Mouse (Mus musculus): Measurements from ENCODE around the gene Btg1.

Btg1 gene

GRCm38 (mm10) chr10:96630110-96630509 lies 13.3 kb downstream of the Btg1 start:
- DNase-seq (ENCODE audit: low spot score in 2 of 2) = no peak

DNA sequence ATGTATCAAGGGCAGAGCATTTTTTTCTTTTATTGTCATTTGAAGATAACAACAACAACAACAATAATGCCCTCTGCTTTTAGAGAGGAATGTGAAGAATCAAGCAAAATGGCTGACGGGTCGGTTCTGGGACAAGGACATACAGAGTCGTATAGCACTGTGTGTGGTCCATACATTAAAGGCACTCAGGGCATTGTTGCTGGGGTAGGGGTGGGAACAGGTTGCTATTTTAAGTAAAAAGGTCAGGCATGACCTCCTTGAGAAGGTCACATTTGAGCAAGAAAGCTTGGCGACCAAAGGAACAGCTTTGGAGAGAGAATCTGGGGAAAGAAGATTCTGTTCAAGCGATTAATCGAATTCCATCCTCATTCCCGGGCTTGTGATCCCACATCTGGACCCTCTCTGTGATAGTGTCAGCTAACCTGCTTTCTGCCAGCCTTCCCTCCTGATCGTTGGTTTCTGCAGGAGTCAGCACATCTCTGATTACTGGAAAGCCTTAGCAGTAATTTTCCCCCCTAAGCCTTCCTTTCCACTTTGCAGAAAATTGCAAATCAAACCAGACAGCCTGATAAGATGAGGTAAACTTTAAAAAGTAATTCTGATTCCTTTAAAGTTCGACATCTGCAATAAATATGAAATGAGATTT lies 14.4 kb downstream of the Btg1 start:
- no peak for DNase-seq (ENCODE audit: low spot score in 2 of 2)

DNA sequence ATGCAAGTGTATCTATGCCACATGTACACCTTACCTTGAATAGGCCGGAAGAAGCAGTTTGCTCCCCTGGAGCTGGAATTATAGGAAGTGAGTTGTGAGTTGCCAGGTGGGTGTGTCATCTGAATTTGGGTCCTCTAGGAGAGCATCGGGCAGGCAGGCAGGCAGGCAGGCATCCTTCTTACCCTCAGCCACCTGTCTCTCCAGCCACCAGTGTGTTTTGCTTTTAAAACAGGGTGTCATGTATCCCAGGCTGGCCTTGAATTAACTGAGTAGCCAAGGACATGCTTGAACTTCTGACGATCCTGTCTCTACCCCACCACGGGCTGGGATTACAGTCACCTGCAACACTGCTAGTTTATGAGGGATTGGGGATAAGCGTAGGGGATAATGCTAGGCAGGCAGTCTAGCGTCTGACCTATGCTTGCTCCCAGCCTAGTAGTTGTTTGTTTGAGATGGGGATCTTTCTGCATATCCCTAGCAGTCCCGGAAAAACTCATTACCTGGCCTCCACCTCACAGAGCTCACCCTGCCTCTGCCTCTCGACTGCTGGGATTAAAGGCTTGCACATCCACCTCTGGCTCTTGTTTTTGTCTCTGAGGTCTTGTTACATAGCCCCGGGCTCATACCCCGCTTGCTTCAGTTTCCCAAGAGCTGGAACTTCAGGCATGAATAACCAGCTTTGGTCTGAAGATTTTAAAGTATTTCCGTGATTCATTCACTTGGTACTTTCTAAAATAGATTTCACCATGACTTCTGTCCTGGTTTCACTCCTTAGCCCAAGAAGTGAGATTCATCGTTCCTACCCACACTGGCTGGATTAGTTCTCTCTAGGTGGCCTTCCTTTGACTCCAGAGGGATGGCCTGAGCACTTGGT lies 15.7 kb downstream of the Btg1 start:
- DNase-seq (ENCODE audit: low spot score in 2 of 2) = no peak

DNA sequence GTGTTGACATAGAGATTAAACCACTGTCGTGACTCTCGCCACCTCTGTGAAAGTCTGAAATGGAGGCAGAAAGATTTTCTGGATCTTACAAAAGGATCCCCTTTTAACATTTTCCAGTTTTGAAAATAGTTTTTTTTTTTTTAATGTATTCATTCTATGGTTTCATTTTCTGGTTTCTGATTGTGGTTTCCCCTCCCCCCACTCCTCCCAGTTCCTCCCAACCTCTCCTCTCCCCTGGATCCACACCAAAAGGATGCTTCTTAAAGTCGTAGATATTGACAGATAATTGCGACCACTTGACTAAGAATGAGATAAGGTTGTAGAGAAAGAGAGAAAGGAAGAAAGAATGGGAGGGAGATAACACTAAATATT lies 16.3 kb downstream of the Btg1 start:
- no peak for DNase-seq (ENCODE audit: low spot score in 2 of 2)

GRCm38 (mm10) chr10:96635472-96635871 lies 18.7 kb downstream of the Btg1 start:
- no peak for DNase-seq (ENCODE audit: low spot score in 2 of 2)

DNA sequence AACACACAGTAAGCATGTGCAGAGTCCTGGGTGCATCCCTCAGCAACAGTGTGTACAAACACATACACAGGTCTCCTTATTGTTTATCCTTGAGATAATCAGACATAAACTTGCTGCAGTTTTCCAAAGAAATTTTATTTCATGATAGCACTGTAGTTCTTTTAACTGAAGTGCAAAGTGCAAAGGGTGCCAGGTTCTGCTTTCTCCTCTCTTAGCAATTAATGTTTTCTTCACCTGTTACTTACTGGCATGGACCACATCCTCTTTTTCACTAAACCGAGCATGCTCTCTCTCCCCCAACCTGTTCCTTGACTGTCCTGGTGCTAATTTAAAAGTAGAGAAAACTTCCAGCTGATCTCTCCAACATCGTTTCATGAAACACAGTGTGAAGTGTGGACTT lies 21.7 kb downstream of the Btg1 start:
- no peak for DNase-seq (ENCODE audit: low spot score in 2 of 2)

DNA sequence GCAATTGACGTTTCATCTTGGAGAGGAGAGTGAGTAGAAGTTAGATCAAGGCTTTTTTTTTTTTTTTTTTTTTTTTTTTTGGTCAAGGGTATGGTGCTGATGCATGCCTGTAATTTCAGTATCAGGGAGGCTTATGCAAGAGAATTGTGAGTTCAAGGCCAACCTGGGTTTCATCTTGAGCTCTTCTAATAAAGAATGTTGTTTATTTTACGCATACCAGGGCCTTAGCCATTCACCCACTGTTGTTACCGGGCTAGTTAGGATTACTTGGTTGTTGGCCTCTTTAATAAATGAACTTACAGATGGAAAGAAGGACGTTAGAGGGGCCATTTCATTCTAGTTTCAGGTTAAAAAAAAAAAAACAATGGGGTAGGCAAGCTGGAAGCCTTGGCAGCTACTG lies 25.2 kb downstream of the Btg1 start:
- DNase-seq (ENCODE audit: low spot score in 2 of 2) = no peak

DNA sequence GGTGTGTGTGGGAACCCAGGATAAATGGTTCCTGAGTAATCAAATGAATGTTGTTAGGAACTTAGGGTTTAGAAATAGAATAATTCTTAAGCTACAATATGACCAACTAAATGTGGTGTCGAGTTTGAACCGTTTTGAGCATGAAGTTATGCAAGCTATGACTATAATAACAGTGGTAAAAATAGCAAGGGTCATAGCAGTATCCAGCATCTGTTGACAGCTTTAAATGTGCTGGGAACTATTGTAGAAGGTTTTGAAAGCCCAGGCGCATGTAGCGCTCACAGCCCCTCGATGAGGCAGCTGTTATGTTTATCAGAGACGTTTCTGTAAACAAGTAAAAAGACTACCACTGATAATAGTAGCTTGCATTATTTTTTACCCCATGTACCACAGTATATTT lies 25.9 kb downstream of the Btg1 start:
- DNase-seq (ENCODE audit: low spot score in 2 of 2) = no peak

GRCm38 (mm10) chr10:96645183-96645582 lies 28.4 kb downstream of the Btg1 start:
- DNase-seq (ENCODE audit: low spot score in 2 of 2) = no peak

DNA sequence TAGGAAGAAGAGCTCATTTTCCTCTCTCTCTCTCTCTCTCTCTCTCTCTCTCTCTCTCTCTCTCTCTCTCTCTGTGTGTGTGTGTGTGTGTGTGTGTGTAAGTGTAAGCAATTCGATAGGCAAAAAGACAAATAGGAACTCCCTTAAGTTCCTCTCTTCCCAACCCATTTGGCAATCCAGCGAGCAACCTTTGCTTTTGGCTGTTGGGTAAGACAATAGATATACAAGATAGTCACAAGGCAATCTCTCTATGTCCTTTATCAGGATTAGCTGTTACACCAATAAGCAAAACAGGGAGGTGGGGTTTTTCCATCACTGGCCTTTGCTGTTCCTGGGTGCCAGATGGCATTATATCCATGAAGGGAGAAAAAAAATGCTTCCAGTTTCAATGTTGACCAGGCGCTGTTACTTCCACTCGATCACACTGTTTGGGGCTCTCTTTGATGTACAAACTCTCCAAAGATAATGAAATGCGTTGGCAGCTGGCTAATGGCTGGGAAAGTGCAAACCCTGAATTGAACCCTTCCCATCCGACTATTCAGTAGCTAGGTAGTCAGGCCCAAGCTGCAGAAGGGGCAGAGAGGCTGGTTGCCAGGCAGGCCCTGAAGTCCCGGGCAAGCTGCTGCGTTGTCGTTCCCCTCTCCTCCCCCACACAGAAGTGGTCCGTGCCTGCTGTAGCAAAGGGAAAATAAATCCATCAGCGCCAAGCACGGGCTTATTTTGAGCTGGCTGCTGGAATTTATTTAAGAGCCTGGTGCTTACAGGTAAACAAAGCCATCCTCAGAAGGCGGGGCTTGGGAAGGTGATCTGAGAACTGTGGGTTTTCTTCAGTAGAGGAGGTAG lies 29.4 kb downstream of the Btg1 start:
- peak in 1 of 2 experiments; percentile 27 for DNase-seq (ENCODE audit: low spot score in 2 of 2)

DNA sequence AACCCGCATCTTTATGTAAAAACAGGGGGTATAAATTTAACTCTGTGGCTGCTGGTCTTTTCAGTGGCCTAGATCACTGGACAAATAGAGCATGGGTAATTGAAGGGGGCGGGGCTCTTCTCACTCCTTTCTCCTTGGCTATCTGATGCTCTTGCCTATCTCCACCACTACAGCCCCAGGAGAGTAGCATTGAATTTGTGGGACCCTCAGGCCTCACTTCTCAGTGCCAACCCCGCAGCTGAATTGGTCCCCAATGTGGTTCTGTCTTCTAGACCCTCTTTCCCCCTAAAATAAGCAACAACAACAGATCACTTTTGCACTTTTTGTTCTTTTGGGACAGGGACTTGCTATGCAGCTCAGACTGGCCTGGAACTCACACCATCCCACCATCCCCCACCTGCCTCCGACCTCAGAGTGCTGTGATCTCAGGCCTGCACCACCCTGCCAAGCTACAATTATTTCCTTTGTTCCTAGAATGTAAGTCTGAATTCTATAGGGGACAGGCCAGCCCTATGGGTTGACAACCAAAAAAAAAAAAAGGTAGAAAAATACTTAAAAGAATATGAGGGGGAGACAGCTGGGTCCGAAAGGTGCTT lies 30.2 kb downstream of the Btg1 start:
- DNase-seq (ENCODE audit: low spot score in 2 of 2) = no peak

- DNase-seq (ENCODE audit: low spot score in 2 of 2) = no peak
These were observed 31.4 kb downstream of the Btg1 start for GRCm38 (mm10) chr10:96648161-96648561.

- no peak for DNase-seq (ENCODE audit: low spot score in 2 of 2)
These were observed 32.7 kb downstream of the Btg1 start for GRCm38 (mm10) chr10:96649524-96649923.

DNA sequence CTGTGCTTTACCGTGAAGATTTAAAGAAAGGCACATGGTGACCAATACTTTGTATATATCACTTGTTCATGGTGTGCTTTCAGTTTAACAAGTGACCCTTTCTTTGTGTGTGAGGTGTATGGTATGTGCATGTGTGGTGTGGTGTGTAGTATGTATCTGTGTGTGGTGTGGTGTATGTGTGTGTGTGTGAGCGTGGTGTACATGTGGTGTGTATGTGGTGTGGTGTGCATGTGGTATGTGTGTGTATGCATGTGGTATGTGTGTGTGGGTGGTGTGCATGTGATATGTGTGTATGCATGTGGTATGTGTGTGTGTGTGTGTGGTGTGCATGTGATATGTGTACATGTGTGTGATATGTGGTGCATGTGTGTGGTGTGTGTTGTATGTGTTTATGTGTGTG lies 35.6 kb downstream of the Btg1 start:
- no peak for DNase-seq (ENCODE audit: low spot score in 2 of 2)

DNA sequence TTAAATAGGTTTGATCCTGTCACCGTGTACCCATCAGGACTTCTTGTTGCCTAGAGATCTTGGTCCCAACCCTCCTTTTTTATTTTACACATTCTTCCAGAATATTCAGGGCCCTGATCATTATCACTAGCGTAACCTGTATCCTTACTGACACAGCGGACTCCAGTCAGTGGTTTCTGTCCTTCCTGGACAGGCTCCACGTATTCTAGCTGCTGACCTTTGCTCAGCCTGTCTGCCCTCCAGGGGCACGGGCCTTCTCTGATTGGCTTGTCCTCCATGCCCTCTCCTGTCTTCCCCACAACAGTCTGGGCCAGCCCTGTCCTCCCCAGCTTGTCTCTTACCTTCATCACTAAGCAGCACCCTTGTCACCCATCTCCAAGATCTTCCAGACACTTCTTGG lies 36.2 kb downstream of the Btg1 start:
- DNase-seq (ENCODE audit: low spot score in 2 of 2) = no peak

DNA sequence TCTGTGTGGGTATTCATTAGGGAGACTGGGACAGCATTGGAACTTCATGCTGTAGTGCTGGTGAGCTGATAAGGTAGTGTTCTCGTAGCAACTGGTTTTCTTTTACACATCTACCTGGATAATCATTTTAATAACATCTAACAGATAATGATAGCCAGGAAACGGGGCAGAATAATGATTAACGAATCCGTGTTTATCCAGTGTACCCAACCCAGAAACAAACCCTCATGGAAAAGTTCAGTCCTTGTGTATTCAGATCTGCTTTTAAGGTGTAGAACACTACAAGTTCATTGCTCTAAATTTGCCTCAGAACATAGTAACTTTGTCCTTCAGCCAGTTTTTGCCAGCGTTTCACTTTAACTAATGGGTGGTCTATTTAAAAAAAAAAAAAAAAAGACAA lies 37.3 kb downstream of the Btg1 start:
- DNase-seq (ENCODE audit: low spot score in 2 of 2) = no peak

GRCm38 (mm10) chr10:96654576-96654975 lies 37.8 kb downstream of the Btg1 start:
- DNase-seq (ENCODE audit: low spot score in 2 of 2) = no peak

DNA sequence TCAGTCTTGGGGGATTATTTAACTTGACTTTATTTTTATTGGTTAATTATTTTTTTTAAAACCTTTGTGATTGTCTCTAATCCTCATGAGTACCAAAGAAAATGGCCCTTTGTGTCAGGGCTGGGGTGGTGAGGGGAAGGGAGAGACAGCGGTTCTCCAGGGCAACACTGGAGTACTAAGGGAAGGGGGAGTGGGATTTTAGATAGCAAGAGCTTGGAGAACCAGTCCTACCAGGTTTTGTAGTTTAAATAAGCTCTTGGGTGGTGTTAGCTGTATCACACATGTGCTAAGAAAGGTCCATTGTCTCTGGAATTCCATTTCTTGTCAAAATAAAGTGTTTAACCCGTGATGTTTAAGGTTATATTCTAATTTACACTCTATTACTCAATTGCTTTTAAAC lies 38.3 kb downstream of the Btg1 start:
- no peak for DNase-seq (ENCODE audit: low spot score in 2 of 2)

DNA sequence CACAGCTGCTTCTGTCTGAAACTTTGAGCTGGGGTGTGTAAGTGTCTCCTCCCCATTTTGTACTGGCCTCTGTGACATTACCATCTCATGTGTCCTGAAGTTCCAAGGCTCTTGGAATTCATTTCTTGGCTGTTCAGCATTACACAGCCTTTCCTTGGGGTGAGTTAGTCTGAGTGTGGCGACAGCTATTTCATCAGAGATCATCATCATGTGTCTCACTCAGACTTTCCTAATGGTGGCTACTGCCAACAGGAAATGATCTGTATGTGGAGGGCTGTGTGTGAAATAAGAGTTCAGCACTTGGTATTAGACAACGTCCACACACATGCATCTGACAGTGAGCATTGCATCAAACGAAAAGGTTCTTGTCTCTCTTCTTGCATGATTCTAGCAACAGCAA lies 39.4 kb downstream of the Btg1 start:
- DNase-seq (ENCODE audit: low spot score in 2 of 2) = no peak

DNA sequence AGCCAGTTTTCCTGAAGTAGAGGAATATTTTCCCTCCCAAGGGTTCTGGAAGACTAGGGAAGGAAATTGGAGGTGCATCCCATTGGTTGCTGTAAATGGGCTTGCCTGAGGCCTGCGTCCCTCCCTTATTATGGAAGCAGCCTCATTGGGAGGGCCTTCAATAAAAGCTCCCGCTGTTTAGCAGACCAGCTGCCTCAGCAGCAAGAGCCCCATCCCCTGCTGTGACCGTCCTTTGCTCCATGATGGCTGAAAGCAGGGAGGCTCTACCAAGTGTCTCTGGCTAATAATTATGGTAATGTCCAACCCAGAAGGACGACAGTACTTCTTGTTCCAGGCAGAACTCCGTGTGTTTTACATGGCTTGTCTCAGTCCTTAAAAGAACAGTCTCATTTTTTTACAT lies 42.1 kb downstream of the Btg1 start:
- DNase-seq (ENCODE audit: low spot score in 2 of 2) = no peak

GRCm38 (mm10) chr10:96660280-96660985 lies 43.6 kb downstream of the Btg1 start:
- no peak for DNase-seq (ENCODE audit: low spot score in 2 of 2)

DNA sequence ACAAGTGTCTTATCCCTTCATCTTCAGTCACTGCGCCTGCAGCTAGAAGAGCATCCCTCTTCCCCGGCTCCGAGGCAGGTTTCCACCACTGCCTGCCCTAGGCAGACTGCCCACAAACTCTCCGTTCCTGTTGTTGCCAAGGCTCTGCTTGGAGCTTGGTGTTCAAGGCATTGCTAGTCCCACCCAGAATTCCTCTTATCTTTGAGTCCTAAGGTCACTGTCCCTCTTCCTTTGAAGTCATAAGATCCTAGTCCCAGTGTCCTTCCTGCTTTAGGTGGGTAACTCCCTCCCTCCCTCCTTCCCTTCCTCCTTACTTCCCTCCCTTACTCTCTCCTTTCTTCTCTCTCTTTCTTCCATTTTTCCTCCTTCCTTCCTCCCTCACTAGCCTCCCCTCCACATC lies 46.2 kb downstream of the Btg1 start:
- DNase-seq (ENCODE audit: low spot score in 2 of 2) = no peak

All from left cerebral cortex, adult 9 months (tissue).